Mouse (Mus musculus): ENCODE measurements around the gene Xpo4. TPM values are rescaled to one million over a fixed set of nuclear protein-coding genes. Genes with fewer than 3 reads are reported as not detected.

Gene Xpo4
- 4.7 and 20.5 TPM in 2 replicates for polyA plus RNA-seq (2012)

- TF ChIP-seq GATA1 (IDR thresholded peaks at IDR 0.05; ENCODE audit: low read length) = no peak
Observed at GRCm38 (mm10) chr14:57664822-57665627, at the start of gene Xpo4. Gene Xpo4, minus strand, starts transcription at chr14:57665430.

DNA sequence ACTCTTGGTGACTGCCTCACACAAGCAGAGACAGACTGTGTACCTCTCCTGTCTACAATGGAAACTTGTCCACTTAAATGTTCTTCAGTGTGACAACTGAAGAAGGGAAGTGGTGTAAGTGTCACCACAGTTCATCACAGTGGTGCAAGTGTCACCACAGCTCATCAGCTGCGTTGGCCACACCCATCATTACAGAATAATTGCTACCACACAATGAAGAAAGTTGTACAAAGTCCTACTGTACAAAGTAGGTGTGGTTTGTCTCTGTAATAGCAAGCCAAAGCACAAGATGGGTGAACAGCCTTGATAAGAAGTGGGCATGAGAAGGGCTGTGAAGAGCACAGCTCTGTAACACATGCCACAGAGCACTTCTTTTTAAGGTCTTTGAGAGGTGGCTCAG lies 47.7 kb upstream of the Xpo4 start:
- TF ChIP-seq GATA1 (IDR thresholded peaks at IDR 0.05; ENCODE audit: low read length) = no peak

DNA sequence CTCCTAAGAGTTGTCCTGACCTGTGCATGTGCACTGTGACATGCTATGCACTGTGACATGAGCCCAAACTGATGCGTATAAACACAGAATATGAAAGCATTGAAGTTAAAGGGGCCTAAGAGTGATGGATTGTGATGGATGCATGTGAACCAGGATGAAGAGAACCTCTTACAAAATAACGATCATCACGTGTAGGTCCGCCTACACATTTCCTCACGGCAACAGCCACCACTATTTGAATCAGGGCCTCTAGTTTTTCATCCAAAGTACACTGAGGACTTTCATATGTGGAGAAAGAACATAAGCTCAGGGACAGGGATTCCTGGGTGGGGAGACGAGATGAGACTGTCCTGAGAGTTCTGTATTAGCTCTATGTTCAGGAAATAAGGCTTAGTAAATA lies 45.8 kb upstream of the Xpo4 start:
- TF ChIP-seq GATA1 (IDR thresholded peaks at IDR 0.05; ENCODE audit: low read length) = no peak

DNA sequence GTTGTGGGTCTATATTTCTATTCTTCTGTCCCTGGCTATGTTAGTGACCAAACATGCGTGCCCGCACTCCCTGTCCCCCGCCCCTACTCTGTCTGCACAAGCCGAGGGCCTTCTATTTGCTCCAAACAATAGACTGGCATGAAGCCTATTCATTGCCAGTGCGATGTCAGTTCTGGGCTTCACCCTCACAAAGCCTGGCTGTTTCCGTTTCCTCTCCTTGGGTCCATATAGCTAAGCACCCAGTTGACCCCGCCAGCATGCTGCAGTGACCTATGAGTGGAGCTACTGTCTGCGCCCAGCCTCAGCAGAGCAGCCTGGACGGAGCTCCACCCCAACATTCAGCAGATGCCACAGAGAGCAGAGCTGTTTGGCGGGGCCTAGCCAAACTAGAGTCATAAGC lies 43.9 kb upstream of the Xpo4 start:
- TF ChIP-seq GATA1 (IDR thresholded peaks at IDR 0.05; ENCODE audit: low read length) = no peak

DNA sequence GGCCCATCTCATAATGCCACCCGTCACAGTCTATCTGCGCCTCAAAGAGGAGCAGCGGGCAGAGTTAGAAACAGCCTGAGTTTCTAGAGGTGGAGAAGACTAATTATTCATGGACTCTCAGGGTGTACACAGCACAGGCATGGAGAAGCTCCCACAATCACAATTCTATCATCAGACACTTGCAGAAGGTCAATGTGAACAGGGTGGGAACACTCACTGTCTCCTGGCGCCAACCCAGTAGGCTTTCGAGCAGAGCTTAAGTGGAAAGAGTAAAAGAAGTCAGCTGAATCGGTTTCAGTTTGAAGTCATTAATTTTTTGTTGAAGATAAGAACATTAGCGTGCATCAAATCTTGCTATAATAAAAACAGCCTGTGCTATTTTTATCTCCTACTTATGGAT lies 43.4 kb upstream of the Xpo4 start:
- TF ChIP-seq GATA1 (IDR thresholded peaks at IDR 0.05; ENCODE audit: low read length) = no peak

GRCm38 (mm10) chr14:57707100-57707893 lies 42.1 kb upstream of the Xpo4 start:
- TF ChIP-seq GATA1 (IDR thresholded peaks at IDR 0.05; ENCODE audit: low read length) = no peak

- no peak for TF ChIP-seq GATA1 (IDR thresholded peaks at IDR 0.05; ENCODE audit: low read length)
Observed at GRCm38 (mm10) chr14:57706760-57707099, 41.5 kb upstream of the Xpo4 start.

- TF ChIP-seq GATA1 (IDR thresholded peaks at IDR 0.05; ENCODE audit: low read length) = no peak
Observed at GRCm38 (mm10) chr14:57705759-57706158, 40.5 kb upstream of the Xpo4 start.

DNA sequence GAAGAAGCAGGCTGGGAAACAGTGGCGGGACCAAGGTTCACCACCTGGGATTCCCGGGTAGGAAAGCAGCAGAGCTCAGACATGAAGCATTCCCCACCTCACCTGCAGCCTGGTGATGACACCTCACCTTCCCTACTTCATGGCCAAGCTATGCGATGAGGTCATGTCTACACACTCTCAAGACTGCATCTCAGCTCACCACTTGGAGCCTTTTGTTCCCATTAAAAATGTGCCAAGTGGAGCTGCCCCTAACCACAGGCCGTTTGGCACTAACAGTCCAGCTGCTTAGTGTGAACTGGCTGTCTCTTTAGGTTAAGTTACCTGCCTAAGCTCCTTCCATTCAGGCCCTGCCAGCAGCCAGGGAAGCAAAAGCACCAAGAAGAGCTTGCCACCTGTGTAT lies 39.8 kb upstream of the Xpo4 start:
- no peak for TF ChIP-seq GATA1 (IDR thresholded peaks at IDR 0.05; ENCODE audit: low read length)

GRCm38 (mm10) chr14:57701915-57702477 lies 36.8 kb upstream of the Xpo4 start:
- no peak for TF ChIP-seq GATA1 (IDR thresholded peaks at IDR 0.05; ENCODE audit: low read length)

GRCm38 (mm10) chr14:57699461-57699970 lies 34.3 kb upstream of the Xpo4 start:
- TF ChIP-seq GATA1 (IDR thresholded peaks at IDR 0.05; ENCODE audit: low read length) = no peak

GRCm38 (mm10) chr14:57699016-57699415 lies 33.8 kb upstream of the Xpo4 start:
- TF ChIP-seq GATA1 (IDR thresholded peaks at IDR 0.05; ENCODE audit: low read length) = no peak

DNA sequence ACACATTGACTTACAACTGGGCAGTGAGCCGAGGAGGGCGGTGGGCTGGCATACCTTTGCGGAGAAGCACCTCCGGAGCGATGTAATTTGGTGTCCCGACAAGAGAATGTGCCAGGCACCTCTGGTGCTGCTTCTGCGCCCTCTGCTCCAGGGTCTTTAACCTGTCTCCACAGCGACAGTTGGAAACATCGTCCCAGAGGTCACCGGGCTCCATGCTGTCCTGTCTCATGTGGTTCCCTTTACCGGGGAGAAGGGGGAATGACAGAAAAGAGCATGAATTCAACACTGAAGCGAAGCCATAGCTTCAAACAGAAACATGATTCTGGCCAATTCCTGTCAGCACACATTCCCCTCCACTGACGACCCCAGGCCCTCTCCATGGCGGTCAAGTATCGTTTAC lies 30.8 kb upstream of the Xpo4 start:
- no peak for TF ChIP-seq GATA1 (IDR thresholded peaks at IDR 0.05; ENCODE audit: low read length)

GRCm38 (mm10) chr14:57695550-57695949 lies 30.3 kb upstream of the Xpo4 start:
- TF ChIP-seq GATA1 (IDR thresholded peaks at IDR 0.05; ENCODE audit: low read length) = no peak

DNA sequence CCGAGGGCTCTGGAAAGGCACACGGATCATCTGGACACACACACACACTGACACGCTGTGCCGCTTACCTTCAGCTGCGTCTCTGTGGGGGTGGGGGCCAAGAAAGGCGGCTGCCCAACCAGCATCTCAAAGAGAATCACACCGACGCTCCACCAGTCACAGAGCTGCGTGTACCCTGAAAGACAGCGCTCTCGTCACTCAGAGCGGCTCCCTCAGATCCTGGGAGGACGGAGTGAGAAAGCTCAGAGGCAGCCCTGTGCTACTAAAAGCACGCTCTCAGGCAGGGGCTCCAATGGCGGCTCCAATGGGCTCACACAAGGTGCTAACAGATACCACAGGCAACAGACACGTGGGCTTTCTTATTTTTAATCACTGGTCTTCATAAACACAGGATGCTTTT lies 29.0 kb upstream of the Xpo4 start:
- TF ChIP-seq GATA1 (IDR thresholded peaks at IDR 0.05; ENCODE audit: low read length) = no peak

DNA sequence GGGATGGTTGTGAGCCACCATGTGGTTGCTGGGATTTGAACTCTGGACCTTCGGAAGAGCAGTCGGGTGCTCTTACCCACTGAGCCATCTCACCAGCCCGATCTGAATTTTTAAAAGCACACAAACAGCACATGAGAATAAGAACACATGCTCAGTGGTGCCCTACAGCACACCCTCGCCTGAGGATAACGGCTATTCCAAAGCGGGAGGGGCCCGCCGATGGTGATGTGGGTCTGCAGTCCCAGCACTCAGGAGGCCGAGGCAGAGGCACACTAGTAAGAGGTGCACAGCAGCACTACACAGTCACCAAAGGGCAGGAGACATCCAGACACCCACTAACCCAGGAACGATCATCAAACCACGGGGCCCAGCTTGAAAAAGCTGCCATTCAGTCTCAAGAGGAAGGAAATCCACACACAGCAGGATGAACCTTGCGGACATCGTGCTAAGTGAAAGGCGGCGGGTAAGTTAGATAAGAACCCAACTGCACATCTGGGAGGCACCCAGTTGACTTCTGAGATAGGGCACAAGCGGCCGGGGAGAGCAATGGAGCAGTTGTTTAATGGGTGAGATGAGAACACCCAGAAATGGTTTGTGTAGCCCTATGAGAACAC lies 27.4 kb upstream of the Xpo4 start:
- TF ChIP-seq GATA1 (IDR thresholded peaks at IDR 0.05; ENCODE audit: low read length) = peak; percentile 25
